Mouse (Mus musculus) gastrocnemius, adult 8-10 months (tissue): ENCODE data around the gene RPS10-NUDT3. TPM values are rescaled to one million over a fixed set of nuclear protein-coding genes. Genes with fewer than 3 reads are reported as not detected.

Source experiments
- DNase-seq, 2 experiments: peaks; one replicate each; pipeline ENCODE4 v3.0.0; 2022; ENCODE audit warnings: low spot score in 2 of 2
- total RNA-seq, 4 experiments: library from RNA; stranded (reverse); gene quantifications; 2 replicates each; pipeline ENCODE4 v1.2.4; 2022

Gene RPS10-NUDT3
- total RNA-seq, 4 experiments from 2014 or later = 1.5 to 2.2 TPM; not detected in 2

DNA sequence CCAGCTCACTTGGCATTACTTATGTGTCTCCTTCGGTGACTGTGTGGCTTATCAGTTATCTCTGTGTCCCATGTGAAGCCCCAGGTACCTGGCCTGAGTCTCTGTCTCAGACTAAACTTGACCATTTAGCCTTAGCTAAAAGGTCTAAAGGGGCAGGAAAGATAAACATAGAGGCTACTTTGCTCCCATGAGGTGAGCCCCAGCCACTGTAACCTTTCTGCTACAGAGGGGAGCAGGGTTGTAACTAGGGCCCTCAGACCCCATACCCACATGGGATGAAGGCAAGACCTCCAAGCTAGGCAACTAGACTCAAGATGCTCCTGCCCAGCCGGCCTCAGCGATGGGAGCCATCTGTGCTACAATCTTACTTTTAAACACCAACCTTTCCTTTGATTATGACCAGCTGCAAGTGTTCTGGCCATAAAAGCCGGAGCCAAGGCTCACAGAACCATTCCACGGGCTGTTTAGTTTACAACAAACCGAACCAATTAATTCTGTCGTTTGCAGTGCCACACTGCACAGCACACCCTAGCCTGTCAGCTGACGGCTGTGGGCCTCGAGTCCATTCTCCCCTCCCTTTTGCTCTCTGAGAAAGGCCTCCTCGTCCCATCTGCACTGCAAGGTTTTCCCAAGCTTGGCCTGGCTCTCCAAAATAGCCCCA lies 59.8 kb downstream of the RPS10-NUDT3 start:
- no peak for DNase-seq

DNA sequence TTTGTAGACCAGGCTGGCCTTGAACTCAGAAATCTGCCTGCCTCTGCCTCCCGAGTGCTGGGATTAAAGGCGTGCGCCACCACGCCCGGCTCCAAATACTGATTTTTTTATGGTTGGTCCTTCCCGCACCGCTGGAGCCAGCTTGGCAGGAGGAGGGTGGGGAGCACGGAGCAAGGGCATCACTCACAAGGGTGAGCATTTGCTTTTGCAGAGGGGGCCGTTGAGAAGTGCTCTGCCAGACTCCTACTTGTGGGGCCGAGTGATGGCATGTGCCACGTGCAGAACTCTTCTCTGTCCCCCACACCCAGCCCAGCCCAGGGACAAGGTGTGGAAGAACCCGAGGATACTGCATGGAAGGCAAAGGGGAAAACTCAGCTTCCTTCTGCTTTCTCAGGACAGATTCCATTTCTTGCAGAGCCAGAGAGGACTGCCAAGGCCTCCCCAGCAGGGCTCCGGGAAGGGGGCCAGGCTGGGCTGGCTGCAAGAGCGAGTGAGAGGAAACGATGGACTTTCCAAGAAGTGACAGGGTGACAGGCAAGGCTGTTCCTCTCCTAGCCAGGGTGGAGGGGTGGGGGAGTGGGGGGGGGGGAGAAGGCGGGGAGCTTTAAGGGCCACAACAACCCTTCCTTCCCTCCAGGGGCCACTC lies 60.4 kb downstream of the RPS10-NUDT3 start:
- peak; percentile 80 to 88 for DNase-seq

DNA sequence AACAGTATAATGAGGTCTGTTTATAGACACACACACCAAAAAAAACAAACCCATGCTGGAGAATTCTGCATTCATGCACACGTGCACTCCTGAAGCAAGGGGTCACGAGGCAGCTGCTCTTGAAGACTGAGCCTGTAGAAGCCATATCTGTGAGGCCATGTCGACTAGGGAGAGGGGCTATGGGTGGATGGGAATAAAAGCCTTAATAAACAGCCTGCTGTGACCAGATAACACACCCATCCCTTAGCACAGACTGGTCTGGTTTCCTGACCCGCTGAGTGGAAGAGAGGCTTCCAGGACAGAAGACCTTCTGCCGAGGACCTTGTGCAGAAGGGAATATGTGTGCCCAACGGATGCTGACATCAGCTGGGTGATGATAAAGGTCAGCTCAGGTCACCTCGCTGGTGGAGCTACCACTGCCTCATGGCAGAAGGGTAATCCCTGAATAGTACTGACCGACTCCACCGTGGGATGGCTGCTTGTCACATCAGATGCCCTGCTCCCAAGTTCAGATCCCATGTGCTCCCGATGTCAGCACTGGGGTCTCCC lies 61.2 kb downstream of the RPS10-NUDT3 start:
- DNase-seq = no peak

DNA sequence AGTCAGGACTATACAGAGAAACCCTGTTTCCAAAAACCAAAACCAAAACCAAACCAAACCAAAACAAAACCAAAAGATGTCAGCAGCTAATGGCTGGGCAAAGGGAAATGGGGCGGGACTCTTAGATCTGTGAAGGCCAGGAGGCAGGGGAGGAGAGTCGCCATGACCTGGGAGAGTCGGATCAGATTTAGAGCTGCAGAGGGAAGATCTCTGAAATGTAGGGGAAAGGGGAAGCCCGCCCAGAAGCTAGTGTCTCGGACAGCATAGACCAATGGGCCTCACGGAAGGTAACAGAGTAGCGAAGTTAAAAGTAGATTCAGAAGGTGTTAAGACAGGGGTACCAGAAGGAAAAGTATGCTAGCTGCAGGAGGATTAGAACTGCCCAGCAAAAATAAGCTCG lies 63.7 kb downstream of the RPS10-NUDT3 start:
- DNase-seq = no peak

DNA sequence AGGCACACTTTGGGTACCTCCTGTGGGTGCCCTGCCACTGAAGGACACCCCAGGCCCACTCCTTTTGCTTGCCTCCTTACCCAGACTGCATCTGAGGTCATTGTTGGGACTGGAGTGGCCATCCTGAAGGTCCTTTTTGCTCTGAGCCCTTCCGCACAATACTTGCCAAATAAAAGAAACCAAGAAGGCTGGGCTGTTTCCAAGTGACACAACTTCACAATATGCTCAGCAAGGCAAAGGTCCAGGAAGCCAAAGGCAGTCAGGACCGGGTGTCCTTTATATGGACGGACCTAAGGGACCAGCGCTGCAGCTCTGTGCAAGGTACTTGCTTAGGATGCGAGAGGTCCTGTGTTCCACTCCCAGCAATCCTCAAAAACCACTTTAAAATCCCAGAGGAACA lies 66.8 kb downstream of the RPS10-NUDT3 start:
- no peak for DNase-seq

DNA sequence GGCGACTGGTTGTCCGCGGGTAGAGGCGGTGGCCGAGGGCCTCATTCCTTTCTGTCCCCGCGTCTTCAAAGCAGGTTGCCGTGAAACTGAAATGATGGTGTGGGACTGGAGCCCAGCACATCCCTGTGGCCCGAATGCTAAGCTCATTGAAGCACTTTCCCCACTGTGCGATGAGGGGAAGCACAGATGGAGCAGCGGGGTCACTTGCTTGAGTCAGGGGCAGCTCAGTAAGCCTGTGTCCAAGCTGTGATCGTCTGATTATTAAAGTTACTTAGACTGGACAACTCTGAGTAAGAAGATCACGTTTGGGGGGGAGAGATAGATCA lies 69.1 kb downstream of the RPS10-NUDT3 start:
- no peak for DNase-seq

DNA sequence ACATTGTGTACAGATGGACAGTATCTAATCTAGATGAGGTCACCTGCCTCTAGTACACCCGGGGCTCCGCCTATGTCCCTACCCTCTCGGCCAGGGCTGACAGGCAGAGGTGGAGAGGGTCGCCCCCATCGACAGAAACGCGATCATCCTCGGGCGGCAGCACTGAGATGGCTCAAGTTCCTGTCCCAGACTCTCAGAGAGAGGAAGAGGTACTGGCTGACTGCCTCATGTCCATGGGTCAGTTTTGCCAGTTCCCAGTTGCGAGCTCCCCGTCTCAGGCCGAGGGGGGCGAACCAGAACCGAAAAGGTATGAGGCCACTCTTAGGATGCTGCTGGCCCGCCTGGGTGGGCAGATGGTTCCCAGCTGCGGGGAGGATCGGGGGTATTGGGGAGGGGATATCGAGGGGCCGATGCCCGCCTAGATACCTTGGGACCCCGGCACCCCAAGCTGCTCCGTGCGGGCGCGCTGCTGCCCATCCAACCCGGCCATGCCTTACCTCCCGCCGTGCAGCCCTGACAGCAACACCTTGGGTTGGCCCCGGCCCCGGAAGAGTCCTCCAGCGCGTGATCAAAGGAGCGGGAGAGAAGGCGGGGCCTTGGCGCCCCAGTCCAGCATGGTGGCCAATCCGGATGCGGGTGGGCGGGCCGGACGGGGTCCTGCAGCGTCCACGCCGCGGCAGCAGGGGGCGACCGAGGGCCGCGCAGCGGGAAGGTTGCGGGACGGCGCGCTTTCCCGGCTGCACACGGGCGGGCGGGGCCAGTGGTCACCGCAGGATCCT lies 69.7 kb downstream of the RPS10-NUDT3 start, which contains the start of gene AI413582:
AI413582 (minus strand) TSS at position 594 of the 779 bp plus-strand sequence.
- DNase-seq = peak; percentile 94 to 95

DNA sequence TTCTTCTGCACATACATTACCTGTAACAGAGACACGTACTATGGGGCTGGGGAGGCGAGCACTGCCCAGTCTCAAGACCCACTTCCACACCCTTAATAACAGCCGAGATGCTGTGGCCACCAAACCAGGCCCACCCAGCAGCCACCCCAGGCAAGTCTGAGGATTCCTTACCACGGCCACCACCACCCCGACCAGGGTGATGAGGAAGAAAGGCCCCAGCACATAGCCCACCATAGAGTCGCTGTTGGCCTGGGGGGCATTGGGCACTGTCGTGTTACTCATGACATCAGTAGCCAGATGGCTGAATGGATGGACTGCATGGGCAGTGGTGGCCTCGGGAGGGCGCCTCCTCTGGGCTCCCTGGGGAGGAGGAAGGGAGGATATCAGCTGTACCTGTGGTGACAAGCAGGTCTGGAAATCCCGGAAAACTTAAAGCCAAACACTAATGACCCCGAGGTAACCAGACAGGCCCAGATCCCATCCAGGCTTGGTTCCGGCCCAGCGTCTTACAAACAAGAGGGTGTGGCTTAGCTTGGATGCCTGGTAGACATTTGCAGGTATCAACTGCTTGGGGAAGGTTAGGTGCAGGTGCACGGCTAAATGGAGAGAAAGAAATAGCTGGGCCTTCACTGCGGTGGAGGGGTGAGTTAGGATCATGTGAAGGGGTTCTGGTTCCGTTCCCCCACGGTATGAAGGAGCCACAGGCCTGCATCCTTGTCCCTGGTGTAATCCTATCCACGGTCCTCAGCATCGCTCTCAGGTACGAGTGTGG lies 70.4 kb downstream of the RPS10-NUDT3 start:
- DNase-seq = no peak

DNA sequence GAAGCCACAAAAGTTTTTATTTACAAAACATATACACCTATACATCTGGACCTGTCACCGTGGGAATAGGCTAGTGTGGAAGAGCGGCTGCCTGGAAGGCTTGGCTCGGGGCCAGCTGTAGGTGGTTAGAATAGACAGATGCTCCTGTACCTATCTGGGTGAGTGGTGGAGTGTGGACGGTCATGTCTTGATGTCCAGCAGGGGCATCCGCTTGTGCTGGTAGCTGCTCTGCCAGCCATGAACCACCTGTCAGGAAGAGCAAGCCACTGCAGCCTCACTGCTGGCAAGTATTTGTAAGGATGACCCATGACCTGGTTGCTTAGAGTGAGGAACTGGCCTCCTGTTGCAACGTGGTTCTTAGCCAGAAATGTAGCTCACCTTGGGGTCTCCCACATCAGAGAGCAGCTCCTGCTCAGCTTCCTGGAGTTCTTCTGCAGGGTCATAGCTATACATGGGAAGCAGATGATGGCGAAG lies 71.2 kb downstream of the RPS10-NUDT3 start:
- DNase-seq = no peak

DNA sequence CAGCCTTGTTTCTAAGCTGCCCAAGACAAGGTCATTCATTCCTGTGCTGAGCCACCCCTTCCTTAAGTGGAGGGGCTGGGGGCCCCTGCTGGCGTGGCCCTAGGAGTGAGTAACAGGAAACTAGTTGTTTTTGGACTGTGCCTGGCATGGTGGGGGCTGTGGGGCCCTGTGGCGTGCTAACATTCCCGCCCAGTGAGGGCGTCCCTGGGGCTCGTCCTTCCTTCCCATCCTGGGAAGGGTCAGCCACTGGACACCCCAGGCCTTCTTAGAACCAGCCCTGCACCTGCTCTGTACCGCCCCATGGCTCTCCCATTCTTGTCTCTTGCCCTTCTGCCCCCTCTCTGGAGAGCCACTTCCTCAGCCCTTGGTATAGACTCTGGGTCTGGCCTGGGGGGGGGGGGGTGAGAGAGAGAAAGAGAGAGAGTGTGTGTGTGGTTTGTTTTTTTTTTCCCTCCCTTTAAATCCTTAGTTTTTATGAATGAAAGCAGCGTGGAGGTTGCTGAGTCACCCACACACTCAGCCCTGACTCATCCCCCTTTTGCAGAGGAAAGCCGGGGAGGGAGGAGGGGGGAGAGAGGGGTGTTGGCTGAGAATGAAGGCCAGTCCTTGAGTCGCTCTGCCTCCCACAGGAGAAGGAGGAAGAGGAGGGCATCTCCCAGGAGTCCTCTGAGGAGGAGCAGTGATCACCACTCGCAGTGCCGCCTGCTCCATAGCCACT lies 73.1 kb downstream of the RPS10-NUDT3 start:
- DNase-seq = no peak

DNA sequence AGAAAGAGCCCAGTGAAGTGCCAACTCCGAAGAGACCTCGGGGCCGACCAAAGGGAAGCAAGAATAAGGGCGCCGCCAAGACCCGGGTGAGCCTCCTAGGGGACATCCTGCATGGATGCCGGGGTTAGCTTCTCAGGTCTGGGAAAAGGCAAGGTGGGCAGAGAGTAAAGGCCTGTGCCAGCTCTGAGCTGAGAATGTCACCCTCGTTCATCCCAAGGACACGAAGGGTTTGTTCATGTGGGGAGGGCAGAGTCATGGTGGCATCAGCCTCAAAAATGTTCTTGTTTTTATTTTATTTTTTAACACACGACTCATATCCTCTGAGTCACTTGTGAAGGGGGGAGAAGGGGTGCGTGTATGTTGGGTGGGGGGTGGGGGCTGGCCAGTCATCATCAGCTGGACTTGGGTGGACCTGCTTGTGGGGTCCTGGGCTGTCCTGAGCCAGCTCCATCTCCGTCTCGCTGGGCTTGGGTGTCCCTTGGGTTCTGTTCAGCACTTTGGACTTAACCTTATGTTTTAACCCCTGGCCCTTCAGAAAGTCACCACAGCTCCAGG lies 74.0 kb downstream of the RPS10-NUDT3 start:
- DNase-seq = no peak

DNA sequence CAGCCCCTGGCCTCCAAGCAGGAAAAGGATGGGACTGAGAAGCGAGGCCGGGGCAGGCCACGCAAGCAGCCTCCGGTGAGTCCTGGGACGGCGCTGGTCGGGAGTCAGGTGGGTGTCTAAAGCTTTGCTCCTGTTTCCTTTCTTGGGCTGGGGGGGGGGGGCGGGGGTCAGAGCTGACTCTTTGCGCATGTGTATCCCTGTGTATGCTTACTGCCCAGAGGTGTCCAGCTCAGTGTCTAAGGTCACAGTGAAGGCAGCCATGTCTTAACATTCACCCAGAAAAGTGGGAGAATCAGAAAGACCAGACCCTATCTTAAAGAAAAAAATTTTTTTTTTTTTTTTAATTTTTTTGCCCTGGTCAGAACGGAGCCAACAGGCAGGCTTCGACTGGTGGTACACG lies 75.4 kb downstream of the RPS10-NUDT3 start:
- DNase-seq = no peak

DNA sequence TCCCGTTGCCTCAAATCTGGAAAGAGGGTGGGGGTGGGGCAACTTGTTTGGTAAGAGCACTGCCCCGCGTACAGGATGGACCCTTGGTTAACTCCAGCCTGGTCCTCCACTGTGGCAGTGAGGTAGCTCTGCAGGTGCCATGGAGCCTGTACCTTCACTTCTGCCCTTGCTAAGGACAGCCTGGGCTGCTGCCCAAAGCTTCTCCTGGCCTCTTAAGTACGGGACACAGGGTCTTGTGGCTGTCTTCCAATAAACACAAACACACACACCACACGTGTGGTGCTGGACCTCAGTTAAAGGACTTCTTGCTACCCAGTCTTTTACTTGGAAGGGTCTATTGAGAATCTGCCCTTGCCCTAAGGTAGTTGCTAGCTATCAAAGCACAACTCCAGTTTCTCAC lies 76.2 kb downstream of the RPS10-NUDT3 start:
- DNase-seq = no peak

DNA sequence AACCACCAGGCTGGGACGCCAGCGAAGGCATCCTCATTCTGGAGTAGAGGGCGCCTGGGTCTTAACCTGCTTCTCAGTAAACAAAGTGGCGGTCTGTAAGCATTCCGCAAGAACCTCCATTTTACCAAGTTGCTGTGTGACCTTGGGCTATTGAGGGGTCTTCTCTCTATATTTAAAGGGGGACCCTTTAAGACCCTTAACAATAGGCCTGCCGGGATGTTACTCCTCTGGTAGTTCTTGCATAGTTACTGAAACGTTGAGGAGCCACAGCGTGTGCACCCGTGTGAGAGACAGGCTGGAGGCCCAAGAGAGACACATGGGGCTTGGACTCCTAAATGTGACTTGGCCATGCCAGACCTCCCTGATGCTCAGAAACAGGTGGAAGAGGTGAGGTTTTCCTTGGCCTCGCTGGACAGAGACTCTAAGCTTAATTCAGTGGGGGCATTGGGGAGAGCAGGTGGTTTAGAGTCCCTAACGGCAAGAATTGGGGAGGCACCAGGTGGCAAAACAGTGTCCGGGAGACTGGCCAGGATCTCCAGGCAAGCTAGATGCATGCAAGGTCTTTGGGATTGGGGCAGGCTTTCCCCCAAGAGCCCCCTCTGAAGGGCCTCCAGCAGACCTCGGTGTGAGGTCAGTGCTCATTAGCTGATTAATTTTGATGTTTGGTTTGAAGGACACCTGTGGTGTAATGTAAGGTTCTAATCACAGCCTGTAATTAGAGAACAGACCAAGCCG lies 76.9 kb downstream of the RPS10-NUDT3 start:
- DNase-seq = no peak

DNA sequence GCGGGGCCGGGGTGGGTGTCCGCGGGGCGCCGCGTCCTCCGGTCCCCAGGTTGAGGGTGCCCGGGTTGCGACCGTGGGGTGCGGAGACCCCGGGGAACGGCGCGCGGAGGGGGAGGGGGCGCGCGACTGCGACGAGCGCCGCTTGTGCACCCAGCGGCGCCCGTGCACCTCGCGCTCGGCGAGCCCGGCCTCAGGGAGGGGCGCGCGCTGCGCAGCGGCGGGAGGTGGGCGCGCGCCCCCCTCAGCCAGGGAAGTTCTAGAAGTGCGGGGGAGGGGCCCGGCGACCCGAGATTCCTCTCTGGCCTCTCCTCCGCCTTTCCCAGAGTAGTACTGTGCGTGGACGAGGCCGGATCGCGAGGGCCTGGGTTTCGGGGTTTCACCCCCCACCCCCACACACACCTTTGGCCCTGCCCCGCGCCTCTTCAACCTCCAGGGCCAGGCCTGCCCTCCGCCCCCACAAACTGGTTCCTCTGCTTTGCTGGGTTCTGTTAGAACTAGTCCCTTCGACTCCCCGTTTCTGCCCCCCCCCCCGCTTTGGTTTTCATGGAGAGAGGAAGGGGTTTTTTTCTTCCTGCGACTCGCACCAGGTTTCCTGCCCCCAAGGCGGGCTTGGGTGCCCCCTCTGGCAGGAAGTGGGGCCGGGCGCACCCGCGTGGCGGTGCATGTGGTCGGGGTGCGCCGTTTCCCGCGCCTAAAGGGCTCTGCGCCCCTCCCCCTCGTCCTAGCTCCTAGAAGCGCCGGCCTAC lies 77.7 kb downstream of the RPS10-NUDT3 start:
- DNase-seq = no peak

DNA sequence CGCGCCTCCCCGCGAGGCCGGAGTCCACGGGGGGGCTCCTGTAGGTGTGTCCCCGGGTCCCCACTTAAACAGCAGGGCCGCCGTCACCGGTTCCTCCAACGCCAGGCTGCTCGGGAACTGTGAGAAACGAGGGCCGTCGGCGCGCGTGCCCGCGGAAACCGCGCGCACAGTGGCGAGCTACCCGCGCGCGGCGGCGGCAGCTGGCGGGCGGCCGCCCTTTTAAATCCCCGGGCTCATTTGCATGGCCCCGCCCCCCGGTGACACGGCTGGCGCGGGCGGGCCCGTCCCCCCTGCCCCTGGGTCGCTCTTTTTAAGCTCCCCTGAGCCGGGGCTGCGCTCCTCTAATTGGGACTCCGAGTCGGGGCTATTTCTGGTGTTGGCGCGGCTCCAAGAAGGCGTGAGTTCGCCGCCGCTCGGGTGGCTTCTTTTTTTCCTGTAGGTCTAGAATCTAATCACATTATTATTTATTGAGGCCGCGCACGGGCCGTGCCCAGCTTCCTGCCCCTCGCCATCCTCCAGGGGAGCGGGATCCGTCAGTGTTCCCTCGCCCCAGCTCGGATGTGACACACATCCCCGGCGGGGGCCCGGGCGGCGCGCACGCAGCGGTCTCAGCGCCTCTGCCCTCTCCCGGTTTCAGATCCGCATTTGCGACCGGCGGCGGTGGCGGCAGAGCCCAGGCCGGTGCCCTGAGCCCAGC lies 78.6 kb downstream of the RPS10-NUDT3 start, which contains the start of gene Hmga1:
Hmga1 (plus strand) TSS at position 183 of the 697 bp plus-strand sequence.
- DNase-seq = peak; percentile 69 to 77

DNA sequence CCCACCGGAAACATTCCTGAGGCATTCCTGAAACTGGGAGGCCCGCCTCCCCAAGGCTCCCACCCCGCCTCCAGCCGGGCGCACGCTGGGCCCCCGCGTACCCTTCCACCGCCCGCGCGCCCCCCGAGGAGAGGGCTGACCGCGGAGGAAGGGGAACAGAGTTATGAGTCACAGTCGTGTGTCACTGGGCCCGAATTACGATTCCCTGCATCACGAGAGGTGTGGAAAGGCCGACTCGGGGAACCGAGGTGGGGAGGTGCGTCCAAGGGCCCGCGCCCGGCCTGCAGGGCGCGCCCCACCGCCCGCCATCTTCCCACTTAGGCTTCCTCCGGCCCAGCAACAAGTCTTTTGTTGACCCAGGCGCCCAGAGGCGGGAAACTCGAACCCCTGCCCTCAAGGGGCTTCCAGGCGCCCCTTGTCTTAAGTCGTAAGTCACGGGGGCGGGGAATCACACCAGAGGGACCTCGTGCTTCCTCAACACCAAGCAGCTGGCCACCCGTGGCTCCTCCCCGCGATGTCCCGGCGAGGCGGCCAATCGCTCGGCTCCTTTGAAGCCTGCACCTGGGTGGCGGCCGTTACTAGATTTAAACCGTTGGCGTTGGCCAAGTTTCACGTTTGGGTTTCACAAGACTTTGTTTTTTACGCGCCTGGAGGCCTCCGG lies 79.4 kb downstream of the RPS10-NUDT3 start:
- DNase-seq = no peak

DNA sequence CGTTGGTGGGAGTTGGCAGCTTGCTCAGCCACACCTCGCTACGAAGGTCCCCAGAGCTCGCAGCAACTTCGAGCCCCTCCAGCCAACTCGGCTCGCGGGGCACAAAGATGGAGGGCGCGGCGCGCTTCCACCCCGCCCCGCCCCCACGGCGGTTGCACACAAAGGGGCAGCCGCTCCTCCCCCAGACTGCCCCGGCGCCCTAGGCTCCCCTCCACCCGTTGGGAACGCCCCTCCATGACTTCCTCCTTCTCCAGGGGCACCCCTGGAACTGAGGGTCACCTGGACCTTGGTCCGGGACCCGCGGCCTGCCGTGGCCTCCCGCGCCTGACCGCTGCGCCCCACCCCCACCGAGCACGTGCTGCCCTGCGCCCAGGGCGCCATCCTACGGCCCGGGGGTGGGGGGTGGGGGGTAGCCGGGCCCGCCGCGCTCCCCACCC lies 79.9 kb downstream of the RPS10-NUDT3 start:
- DNase-seq = no peak
